Mouse (Mus musculus): ENCODE measurements around the gene Mrpl27.
"Not testable (repeated sequence)": the region's sequence is repeated elsewhere in the genome, so short reads cannot be mapped to it uniquely, and the experiment has no call there.

The Mrpl27 gene

GRCm38 (mm10) chr11:94675446-94675845 lies 21.9 kb downstream of the Mrpl27 start:
- DNase-seq, result no peak

- DNase-seq, result no peak
These were observed 22.7 kb downstream of the Mrpl27 start for GRCm38 (mm10) chr11:94676308-94676707.

- DNase-seq, result peak; percentile 96
These were observed 23.4 kb downstream of the Mrpl27 start, which contains the start of gene Xylt2 for GRCm38 (mm10) chr11:94676754-94677606. TSS of gene Xylt2 (minus strand) at chr11:94677515.

DNA sequence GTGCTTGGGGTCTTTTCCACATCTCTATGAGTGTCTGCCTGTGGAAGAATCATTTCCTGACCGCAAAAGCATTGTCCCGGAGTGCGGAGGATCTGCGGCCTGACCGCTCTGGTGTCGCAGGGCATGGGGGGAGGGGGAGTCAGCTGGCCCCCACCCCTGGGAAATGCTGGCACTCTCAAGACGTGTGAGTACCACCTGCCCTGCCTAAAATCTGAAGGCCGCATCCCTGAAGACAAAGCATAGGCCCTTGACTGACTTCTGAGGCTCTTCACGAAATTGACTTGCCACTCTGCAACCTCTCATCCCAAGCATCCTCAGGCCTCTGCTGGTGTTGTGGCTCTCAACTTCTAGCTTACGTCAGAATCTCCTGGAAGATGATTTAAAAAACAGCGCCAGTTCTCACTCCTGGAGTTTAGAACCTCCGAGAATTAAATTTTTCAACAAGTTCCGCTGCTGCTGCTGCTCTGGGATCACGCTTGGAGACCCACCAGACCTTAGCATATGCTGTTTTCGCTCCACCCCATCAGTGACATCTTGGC lies 24.1 kb downstream of the Mrpl27 start:
- DNase-seq, result no peak

GRCm38 (mm10) chr11:94680639-94681038 lies 27.1 kb downstream of the Mrpl27 start:
- peak; percentile 47 for DNase-seq

DNA sequence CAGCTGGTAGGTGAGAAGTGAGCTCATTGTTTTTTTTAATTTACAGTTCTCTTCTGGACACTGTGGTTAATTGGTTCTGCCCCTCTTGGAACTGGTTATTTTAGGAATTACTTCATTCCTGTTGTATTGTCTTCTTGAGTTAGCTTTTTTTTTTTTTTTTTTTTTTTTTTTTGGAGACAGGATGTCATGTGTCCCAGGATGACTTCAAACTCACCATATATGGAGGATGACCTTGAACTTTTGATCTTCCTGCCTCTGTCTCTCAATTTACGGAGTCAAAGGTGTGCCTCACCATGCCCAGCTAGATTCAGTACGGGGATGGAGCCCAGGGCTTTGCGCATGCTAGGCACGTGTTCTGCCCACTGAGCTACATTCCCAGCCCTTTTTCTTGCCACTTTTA lies 28.1 kb downstream of the Mrpl27 start:
- DNase-seq, result no peak

- DNase-seq, result no peak
These were observed 28.9 kb downstream of the Mrpl27 start for GRCm38 (mm10) chr11:94682427-94682826.

DNA sequence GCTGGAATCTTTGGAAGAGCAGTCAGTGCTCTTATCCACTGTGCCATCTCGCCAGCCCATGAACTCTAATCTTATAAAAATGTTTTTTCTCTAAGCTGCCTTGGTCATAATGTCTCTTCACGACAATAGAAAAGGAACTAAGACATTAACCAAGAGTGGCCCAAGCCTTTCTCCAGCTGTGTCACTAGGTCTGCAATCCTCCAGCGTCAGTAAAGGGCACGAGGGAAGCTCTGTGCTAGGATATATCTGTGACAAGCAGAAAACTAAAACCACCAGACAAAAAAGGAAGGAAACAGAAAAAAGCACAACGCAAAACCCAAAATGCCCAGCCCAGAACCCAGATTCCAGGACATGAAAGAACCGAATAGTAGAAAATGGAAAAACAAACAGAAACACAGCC lies 33.6 kb downstream of the Mrpl27 start:
- no peak for DNase-seq

GRCm38 (mm10) chr11:94692502-94692901 lies 38.9 kb downstream of the Mrpl27 start:
- not testable (repeated sequence) for DNase-seq

DNA sequence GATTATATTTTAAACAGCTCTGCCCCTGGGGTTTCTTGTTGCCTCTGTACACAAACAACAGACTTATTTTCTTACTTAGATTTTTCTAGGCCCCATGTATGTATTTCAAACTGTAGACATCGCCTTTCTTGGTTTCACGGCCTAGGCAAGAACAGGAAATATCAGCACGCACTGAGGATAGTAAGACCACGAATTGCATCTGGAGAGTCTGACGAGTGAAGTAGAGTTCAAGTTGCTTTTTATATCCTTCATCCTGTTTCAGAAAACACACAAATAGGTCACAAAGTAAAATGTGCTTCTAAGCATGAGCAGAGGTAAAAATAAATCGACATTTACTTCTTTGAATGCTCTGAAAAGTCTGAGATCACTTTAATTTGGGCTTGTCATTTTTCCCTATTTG lies 41.9 kb downstream of the Mrpl27 start:
- DNase-seq, result no peak

- peak; percentile 60 for DNase-seq
These were observed 43.6 kb downstream of the Mrpl27 start for GRCm38 (mm10) chr11:94697140-94697539.

DNA sequence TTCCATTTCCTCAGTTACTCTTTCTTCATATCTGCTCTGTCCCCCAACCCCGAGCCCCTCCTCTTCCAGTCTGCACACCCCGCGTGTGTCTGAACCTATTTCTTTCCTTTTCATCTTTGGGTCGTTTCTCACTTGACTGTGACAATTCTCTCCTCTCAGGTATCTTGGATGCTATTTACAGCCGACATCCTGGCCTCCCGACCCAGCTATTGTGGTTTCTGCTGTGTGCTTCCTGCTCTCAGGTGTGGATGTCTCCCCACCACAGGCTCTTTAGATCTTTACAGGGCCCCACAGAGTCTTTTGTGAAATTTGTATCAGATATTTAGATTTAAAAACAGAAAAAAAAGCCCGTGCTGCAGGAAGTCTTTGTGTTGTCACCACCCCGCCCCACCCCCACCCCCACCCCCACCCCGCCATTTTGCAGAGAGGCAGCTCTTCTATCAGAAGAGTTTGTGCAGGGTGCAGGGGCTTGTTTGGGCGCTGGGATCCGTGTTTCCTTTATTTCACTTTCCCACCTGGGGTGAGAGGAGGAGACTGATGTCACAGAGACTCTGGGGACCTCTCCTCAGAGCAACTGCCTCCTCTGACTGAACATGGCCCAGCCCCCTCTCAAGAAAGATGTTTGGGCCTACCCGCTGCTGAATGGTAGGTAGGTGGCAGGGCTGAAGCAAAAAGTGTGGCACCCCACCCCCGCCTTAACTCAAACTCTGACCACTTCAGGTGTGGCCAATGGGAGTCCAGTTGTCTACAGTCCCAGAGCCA lies 44.3 kb downstream of the Mrpl27 start:
- DNase-seq, result peak; percentile 66

DNA sequence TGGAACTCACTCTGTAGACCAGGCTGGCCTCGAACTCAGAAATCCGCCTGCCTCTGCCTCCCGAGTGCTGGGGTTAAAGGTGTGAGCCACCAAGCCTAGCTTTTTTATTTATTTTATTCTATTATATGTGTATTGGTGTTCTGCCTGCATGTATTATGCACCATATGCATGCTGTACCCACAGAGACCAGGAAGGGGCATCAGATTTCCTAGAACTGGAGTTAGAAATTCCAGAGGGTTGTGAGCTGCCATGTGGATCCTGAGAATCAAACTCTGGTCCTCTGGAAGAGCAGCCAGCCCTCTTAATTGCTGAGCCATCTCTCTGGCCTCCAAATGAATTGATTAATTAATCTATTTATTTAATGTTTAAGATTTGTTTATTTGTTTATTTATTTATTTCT lies 45.8 kb downstream of the Mrpl27 start:
- no peak for DNase-seq

GRCm38 (mm10) chr11:94701401-94702215 lies 48.0 kb downstream of the Mrpl27 start:
- DNase-seq, result peak; percentile 50

- no peak for DNase-seq
These were observed 48.6 kb downstream of the Mrpl27 start for GRCm38 (mm10) chr11:94702216-94702610.

DNA sequence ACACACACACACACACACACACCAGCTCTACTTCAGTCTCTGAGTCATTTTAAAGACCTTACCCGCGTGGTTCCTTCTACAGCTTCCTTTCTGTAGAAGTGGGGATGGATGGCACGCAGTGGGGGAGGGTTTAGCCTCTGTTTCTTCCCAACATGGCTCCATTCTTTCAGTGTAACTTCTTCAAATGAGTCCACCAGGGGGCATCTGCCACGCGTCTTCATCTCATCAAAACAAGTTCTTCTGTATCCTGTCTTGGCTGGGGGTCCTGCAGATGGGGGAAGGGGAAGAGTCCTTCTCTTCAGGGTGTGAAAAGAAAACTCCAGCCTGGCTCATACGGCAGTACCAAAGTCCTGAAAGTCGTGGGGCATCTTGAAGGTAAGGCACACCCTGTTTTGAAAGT lies 50.5 kb downstream of the Mrpl27 start:
- DNase-seq, result peak; percentile 46

DNA sequence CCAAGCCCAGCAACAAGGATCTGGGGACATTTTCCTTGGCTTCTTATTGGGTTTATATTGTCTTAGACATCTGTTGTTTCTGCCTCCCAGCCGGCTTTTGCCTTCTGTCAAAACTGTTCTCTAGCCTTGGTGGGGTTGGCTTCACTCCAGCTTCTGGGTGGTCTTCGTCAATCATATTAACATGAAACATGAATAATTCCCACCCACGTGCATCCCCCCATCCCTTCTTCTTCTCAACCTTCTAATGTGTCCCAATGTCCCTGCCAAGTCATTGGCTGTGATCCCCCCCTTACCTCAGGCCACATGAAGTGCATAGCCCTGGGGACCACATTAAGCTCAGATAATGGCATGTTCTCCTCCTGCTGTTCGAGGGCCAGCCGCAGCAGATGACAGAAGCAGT lies 50.9 kb downstream of the Mrpl27 start, which contains the start of gene Gm11541:
TSS of gene Gm11541 (minus strand) at position 28 of the 400 bp plus-strand sequence.
- no peak for DNase-seq

All from thymus, postnatal 4 days (tissue).